Mouse (Mus musculus) left cerebral cortex, postnatal 10 days (tissue): ENCODE measurements around the gene Trpv2. TPM values are rescaled to one million over a fixed set of nuclear protein-coding genes. Genes with fewer than 3 reads are reported as not detected.

Experiments
- DNase-seq, 2 experiments: peaks; one replicate each; pipeline ENCODE4 v3.0.0; 2021 to 2022; ENCODE audit warnings: low spot score in 2 of 2, mixed read lengths in 1 of 2; ENCODE audit errors: extremely low spot score in 1 of 2
- intact Hi-C: fragments of 180-260 bp; cut with DNase I; formaldehyde crosslinking; loops from one replicate; pipeline ENCODE4 v1.15.1; 2025
- total RNA-seq, 2 experiments: library from RNA; stranded (reverse); gene quantifications; 2 replicates each; pipeline ENCODE4 v1.2.3; 2021

Trpv2 gene
- total RNA-seq, 2 experiments from 2014 or later: 27.8 to 30.0 TPM

DNA sequence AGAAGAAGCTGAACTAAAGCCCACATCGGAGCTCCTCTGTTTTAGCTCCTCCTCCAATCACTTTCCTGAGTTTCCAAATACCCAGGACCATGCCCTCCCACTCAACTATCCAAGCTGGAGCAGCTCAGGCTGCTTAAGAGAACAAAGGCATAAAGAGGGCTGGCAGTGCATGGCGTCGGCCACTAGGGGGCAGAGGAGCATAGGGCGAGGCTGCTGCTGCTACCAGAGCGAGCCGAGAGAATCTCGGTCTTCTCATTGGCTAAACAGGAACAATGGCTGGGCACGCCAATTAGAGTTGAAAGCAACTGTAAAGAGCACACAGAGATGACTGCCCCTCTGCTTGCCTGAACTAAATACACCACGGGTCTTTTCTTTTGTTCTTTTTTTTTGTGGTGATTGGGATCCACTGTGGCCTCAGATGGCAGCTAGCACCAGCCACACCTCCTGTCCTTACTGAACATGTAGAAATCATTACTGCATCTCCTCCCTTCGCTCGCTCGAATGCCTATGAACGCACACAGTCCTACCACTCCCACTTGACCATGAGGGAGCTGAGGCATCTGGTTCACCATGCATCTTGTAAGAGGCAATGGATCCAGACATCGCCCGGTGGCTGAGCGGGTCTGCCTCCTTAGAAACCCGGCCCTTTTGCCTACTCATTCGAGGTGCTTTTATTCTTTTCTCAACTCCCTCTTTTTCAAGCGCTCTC is 39.5 kb downstream of the Trpv2 start:
- peak; percentile 93 to 94 for DNase-seq
- intact Hi-C loops: loop anchor here (1.0 to 5.0 kb wide), 3 partner anchors 35 to 78 kb away; partner anchors contain the start of genes Lrrc75a and Mmgt2

DNA sequence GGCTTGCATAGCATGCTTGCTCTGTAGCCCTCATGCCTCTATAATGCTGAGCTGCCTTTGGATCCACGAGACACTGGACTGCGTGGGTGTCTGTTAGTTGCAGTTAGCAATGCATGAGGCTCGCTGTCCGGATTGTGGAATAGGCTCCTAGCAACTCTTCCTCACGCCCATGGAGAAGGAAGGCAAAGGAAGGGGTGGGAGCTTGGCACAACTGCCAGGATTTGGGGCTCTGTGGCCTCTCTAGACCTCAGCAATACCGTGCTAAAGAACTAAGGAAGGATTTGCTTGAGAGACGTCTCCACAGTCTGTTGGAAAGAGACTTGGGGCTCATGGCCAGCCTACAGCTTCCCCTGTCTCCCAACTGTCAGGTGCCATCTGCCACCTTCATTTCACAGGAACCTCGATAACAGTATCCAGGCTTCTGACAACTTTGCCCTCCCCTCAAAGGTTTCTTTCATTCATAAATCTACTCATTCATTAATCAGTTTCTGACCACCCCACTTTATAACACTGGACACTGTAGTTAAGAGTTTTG is 40.7 kb downstream of the Trpv2 start:
- intact Hi-C loops: loop anchor here (5.0 kb wide), 1 partner anchor 77 kb away; no protein-coding TSS in a partner anchor
- no peak for DNase-seq

DNA sequence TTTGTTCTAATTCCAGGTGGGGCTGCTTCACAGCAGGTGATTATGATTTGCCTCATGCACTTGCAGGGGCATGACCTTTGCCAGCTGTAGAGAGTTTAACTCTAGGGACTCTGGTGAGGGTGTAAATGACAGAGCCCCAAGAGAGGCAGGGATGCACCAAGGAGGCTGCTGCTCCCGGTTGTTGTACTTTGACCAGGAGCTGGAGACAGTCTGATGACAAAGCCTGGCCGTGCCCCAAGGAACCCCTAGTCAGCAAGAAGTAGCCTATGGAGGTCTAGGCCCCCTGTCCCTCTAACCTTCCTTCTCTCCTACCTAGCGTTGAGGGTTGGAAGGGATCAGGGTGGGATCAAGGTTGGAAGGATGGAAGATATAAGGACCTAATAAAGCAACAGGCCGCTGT is 41.2 kb downstream of the Trpv2 start:
- intact Hi-C loops: no loop called here
- DNase-seq: no peak

DNA sequence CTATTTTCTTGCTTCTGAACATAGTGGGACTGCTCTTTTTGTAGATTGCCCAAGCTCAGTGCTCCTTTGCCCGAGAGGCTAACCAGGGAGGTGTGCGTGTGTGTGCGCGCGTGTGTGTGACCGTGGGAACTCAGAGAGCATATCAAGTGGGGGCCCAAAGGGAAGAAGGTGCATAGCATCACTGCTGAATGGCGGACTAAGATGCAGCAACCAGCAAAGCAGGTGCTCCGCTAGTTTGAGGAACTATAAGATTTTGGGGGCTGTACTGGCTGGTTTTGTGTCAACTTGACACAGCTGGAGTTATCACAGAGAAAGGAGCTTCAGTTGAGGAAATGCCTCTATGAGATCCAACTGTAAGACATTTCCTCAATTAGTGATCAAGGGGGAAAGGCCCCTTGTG is 46.8 kb downstream of the Trpv2 start:
- no peak for DNase-seq
- intact Hi-C loops: no loop called here

DNA sequence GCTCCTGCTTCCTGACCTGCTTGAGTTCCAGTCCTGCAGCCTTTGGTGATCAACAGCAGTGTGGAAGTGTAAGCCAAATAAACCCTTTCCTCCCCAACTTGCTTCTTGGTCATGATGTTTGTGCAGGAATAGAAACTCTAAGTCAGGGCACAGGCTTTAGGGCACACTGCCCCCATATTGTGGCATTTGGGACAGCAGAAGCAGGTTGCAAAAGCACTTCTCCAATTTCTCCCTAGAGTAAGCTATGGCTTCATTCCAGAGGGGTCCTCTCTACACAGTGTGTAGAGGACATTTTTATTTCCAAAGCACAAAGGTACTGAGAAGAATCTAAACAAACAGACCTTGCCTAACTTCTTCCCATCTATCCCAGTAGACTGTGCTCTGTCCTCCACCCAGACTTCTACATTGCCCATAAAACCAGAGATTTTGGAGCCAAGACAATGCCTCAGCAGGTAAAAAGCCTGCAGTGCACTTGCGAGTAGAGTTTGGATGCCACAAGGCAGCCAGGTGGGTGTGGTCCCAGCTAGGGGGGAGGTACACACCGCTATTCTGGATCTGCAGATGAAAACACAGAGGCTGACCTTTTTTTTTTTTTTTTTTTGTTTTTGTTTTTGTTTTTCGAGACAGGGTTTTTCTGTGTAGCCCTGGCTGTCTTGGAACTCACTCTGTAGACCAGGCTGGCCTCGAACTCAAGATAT is 47.4 kb downstream of the Trpv2 start:
- no peak for DNase-seq
- intact Hi-C loops: no loop called here

DNA sequence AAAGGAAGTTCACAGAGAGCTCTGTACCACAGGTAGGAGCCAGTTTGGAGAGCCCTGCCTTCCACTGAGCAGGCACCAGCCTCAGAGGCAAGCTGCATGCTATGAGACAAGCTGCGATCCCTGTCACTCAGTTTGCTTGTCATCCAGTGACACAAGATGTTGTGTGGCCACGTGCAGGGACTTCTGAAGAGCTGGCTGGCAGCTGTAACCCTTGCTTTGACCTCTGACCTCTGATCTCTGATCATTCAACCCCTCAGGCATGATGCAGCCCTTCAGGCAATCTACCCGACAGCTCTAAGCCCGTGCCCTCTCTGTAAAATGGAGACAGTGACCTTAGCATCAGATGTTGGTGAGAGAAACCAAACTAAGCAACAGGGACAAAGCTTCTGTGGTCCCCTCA is 48.6 kb downstream of the Trpv2 start:
- no peak for DNase-seq
- intact Hi-C loops: no loop called here

DNA sequence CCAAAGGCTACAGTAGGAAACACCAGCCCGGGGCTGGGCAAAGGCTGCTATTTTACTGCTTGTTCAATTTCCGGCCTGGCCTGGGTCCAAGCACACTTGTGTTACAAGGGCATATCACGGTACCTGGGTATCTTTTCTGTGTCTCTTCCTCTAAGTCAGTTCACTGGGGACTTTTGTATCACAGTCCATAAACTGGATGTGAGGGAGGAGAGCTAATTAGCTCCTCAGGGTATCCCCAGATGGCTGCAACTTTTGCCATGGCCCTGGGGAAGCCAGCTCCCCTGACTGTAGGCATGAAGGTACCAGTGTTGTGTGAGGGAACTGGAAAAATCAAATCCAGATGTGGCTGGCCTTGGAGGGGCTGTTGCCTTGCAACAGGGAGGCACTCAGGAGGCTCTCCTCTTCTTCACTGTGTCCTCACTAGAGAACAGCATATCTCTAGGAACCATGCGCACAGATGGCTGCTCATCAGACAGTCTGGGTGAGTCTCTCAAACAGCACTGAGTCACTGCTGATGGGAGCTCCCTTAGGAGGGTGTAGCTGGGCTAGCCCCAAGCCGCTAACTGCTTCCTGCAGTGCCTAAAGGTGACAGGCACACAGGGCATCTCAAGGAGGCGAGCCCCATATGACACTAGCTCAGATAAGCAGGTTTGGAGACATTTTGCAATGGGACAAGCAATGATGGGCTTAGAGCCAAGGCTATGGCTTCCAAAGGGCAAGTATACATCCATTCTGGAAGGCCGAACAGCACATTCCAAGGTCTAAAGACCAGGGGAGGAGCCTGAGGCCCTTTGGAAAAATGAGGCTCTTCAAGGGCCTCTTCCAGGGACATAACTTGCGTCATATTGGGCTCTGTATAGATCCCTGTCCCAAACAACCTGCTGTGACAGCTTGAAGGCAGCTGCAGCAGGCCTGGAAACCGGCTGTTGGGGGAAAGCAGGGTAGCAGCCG is 50.3 kb downstream of the Trpv2 start:
- intact Hi-C loops: no loop called here
- no peak for DNase-seq

DNA sequence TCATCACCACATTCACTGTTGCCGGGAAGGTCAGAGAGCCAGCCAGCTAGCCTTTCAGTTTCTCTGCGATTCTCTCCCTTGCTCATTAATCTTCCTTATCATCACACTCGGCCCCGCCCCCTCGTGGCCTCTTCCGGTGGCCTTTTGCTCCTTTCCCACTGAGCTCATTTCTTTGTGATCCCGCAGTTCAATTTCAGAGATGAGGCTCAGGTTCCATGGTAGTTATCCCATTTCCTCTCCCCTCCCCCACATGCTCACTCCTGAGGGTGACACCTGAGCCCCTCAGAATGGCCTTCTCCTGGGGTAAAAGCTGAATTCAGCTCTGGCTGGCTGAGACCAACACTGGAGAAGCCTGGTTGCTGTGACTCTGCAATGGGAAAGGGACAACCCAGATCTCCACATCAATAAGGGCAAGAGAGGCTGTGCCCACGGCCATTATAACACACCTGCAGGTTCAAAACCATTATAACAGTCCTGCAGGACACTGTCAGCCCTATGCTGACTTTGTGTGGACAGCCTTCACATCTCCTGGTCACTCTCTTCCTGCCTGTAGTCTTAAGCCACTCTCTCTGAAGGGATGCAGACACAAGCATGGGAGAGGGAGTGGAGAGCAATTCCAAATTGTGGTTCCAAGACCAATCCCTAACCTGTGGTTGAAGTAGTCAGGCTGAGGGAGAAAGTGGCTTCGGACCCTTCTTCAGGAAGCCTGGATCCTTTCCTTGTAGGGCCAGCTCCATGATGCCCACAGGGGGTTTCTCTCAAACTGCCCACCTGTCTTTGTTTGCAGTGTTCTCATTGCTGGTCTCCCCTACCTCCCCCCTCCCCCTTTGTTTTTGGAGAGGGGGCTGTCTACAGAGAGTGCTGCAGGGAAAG is 55.3 kb downstream of the Trpv2 start:
- intact Hi-C loops: no loop called here

DNA sequence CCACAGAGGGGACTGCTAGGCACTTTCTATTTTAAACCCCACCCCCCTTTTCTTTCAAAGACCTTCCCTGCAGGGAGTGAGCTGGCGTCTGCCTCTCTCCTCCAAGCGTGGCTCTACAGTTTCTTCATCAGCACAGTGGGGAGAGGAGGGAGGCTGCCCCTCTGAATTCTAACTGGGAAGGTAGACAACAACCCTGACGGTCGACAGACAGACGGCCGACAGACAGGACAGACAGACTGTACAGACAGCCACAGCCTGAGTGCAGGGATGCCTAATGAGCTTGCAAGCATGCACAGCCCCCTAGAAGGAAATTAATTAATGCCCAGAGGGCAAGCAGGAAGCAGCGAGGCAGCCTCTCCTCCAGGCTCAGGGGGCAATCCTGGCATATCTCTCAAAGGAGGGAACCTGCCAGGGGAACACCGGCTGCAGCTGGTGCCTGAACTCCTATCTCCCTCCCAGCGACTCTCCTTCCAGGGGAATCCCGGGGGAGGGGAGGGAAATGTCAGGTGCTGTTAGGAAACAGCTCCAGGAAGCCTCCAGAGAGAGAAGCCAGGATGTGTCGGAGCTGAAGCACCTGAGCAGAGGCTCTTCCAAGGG is 56.0 kb downstream of the Trpv2 start:
- no peak for DNase-seq
- intact Hi-C loops: no loop called here

More for the DNA sequence above, 55.3 kb downstream of the Trpv2 start:
- DNase-seq: no peak

DNA sequence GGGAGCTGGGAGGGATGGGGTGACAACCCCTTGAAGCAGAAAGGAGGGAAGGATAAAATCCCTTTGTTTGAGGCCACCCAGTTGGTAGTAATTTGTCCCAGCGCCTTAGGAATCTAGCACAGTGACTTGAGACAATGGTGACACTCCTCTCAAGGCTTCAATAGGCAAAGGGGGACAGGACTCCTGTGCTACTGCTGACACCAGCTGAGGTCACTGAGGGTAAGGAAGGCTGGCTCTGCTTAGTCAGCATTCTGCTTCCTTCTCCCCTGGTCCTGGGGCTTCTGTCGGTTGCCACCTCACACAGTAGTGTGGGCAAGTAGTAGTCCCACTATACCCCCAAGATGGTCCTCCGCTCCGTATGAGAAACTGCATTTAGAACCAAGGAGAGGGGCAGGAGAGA is 56.9 kb downstream of the Trpv2 start:
- intact Hi-C loops: no loop called here
- no peak for DNase-seq

DNA sequence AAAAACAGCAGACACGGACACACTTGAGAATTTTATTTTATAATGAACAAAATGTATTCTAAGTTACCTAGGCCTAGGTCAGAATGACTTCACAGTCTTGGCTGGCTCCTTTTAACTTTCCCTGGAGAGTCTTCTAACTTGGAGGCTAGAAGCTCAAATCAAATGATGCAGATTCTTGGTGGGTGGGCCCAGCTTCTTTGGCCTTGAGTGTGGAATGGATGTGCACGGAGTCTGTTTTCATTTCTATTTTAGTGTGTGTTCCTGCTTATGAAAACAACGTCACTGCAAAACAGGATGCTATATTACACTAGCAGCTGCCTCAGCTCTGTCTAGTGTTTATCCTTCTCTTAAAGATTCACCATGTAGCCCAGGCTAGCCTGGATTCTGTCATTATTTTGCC is 61.1 kb downstream of the Trpv2 start:
- intact Hi-C loops: no loop called here
- DNase-seq: peak in 1 of 2 experiments; percentile 34

DNA sequence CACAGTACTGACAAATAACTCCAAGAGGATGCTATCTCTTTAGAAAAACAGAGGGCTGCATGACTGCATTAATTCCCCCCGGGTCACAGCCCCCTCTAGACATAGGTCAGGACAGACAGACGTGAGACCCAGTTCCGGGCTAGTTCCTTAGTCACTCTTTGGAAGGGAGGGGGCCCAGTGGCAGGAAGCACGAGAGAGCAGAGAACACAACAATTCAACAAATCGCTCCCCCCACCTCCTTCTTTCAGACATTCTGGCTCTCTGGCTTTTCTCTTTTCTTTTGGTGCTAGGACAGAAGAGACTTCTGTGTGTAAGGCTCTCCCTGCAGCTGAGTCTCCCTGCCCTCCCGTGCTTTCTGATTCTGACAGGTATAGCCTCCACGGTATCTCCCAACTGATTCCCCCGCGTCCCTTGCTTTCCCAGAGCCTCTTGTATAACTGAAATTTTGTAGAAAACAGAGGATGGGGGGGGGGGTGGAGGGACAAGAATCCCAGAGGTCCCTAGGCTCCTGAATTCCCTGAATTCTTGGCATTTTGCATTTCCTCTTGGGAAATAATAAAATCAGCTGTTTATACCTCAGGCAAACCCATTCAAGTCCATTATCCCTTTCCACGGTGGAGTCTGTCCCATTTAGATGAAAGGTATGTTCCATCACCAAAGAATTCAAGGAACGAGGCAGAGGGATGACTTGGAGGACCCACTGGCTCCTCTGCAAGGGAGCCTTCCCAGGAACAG is 62.0 kb downstream of the Trpv2 start:
- DNase-seq: no peak
- intact Hi-C loops: no loop called here

DNA sequence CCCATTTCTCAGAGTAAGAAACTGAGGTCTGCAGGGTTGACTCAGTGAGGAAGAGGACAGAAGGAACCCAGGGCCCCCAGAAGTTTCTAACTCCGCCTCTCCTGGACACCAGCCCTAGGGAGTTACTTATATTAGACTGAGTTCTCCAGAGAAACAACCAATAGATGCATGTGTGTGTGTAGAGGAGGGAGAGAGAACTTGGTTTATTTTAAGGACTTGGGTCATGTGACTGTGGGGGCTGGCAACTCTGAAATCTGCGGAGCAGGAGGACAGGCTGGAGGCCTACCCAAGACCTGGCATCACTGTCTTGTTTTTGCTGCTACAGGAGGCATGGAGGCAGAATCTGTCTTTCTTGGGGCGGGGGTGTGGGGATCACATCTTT is 62.5 kb downstream of the Trpv2 start:
- peak in 1 of 2 experiments; percentile 40 for DNase-seq
- intact Hi-C loops: no loop called here

DNA sequence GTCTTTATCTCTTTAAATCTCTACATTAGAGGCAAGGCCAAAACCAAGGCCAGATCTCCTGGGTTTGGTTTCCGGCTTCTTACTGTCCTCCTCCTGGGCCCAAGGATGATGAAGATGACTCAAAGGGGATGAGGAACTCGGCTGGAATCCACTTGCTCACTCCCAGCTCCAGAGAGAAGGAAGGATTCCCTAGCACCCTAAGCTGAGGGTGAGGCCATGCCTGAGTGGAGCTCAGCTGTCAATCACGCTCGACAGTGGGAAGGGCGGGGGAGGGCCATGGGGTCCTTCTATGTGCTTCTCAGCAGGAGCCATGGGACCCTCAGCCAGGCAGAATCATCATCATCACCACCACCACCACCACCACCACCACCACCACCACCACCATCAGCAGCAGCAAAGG is 63.1 kb downstream of the Trpv2 start:
- DNase-seq: peak in 1 of 2 experiments; percentile 34
- intact Hi-C loops: no loop called here

DNA sequence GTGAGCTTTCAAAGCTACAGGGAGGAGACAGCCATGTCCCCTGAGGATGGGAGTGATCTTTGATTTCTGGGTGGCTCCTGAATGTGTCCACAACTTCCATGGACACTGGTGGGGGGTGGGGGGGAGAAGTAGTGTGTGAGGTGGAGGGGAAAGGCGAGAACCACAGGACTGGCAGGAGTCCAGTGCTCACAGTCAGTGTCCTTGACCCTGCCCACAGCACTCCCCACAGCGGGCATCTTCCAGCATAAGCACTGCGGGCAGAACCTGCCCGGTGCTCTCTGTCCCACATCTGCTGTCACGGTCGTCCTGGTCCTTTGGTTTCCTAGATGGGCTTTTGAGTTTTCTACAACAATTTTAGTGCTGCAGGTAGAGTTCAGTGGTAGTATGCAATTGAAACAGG is 63.5 kb downstream of the Trpv2 start:
- intact Hi-C loops: no loop called here
- DNase-seq: peak in 1 of 2 experiments; percentile 39

DNA sequence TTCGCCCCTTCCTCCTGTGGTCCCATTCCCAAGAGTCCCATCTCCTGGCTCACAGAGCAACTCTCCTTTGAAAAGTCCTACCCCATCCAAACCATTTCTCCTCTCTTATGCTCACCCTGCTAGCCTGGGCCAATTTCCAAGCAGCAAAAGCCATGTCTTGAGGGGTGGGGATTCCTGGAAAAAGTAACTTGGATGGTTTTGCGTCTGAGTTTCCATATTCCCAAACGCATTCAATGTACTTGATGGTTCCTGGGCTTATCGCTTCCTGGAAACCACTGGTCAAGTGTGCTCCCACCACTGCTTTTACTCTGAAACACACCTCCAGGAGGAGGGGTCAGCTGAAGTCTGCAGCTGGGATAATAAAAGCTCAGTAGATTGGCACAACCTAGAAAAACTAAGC is 64.1 kb downstream of the Trpv2 start:
- DNase-seq: no peak
- intact Hi-C loops: no loop called here

DNA sequence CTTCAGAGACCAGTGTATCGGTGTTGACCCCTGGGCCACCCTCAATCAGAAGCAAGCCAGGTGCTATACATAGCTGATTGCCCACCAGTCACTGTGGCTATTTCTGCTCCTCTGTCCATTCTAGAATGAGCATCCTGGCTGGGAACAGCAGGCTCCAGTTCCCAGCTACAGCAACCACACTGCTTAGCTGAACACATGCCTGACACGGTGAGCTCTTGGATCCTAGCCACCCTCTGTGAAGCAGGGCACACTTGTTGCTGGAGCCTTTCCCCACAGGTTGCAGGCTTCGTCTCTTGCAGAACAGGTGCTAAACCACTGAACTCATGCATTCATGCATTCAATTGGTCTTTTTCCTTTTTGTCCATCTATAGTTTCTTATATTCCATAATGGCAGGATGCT is 66.1 kb downstream of the Trpv2 start:
- intact Hi-C loops: no loop called here
- no peak for DNase-seq
